Mouse (Mus musculus): Measurements from ENCODE around the gene Gpr18. TPM values are rescaled to one million over a fixed set of nuclear protein-coding genes. Genes with fewer than 3 reads are reported as not detected.

Gene Gpr18
- total and polyA plus RNA-seq, 3 experiments: 33.5 to 46.2 (median 37.0) TPM

GRCm38 (mm10) chr14:121960997-121961396 lies 45.4 kb upstream of the Gpr18 start:
- Histone ChIP-seq H3K4me2 (ENCODE audit: insufficient read depth, low read depth, poor library complexity, severe bottlenecking) (peak overlapping the region; percentile 51; the same call in 1 of the 2 replicates), H3K4me1 (ENCODE audit: control insufficient read depth in 1 of 2, insufficient read depth in 2 of 2) (peaks cover 38 to 82% of the 10 kb centered on the region in 2 experiments), H3K36me3 (replicated peaks in 1 of 2; ENCODE audit: control insufficient read depth in 1 of 2, insufficient read depth in 1 of 2, low read length in 1 of 2) (peaks cover 0 to 23% of the 10 kb centered on the region in 2 experiments), H3K9me3 (replicated peaks; ENCODE audit: low read length) (no peaks in the 10 kb centered on the region), H3K9ac (ENCODE audit: insufficient read depth, low read depth) (no peak overlapping the region), H3K4me3 (replicated peaks in 1 of 3; ENCODE audit: low read depth in 2 of 3, low read length in 2 of 3, poor library complexity in 1 of 3) (peak overlapping the region in 1 of 3 experiments; percentile 8), H3K27ac (ENCODE audit: insufficient read depth, low read depth) (peak overlapping the region; percentile 13; the same call in 1 of the 2 replicates), H3K79me2 (replicated peaks; ENCODE audit: control insufficient read depth, extremely low read depth, insufficient read depth, poor library complexity, severe bottlenecking) (peaks cover 3% of the 10 kb centered on the region; the same call in 1 of the 2 replicates), H3K27me3 (replicated peaks) (no peaks in the 10 kb centered on the region)
- TF ChIP-seq KAT2A (IDR thresholded peaks at IDR 0.05; ENCODE audit: insufficient replicate concordance, low read length) (no peak), PAX5 (IDR thresholded peaks at IDR 0.05; ENCODE audit: low read length) (no peak), SMC3 (IDR thresholded peaks at IDR 0.05; ENCODE audit: low read depth, low read length) (no peak), ZC3H11A (IDR thresholded peaks at IDR 0.05; ENCODE audit: low read depth, low read length) (no peak), MAX (IDR thresholded peaks at IDR 0.05; ENCODE audit: low read length) (no peak), MXI1 (IDR thresholded peaks at IDR 0.05; ENCODE audit: low read depth, low read length) (no peak), JUND (conservative IDR thresholded peaks at IDR 0.05; ENCODE audit: low read depth, low read length) (no peak)
- DNase-seq (ENCODE audit: extremely low read depth): no peak
- in situ Hi-C loops (cut with MboI; ENCODE audit: low pct_ligation_motif_present, low pct_unique_long_range_greater_than_20kb, low sequenced_read_pairs): no loop called here
- dilution Hi-C loops (cut with MboI; ENCODE audit: extremely low pct_ligation_motif_present, extremely low pct_unique_long_range_greater_than_20kb, low sequenced_read_pairs): no loop called here

- Histone ChIP-seq H3K27me3 (replicated peaks) (no peaks in the 10 kb centered on the region), H3K36me3 (replicated peaks in 1 of 2; ENCODE audit: control insufficient read depth in 1 of 2, insufficient read depth in 1 of 2, low read length in 1 of 2) (peaks cover 0 to 27% of the 10 kb centered on the region in 2 experiments), H3K4me3 (replicated peaks in 1 of 3; ENCODE audit: low read depth in 2 of 3, low read length in 2 of 3, poor library complexity in 1 of 3) (no peak overlapping the region), H3K27ac (ENCODE audit: insufficient read depth, low read depth) (0 out of 2 replicates have a peak overlapping the region, but pooled peaks have one; percentile 40), H3K4me2 (ENCODE audit: insufficient read depth, low read depth, poor library complexity, severe bottlenecking) (no peak overlapping the region), H3K9ac (ENCODE audit: insufficient read depth, low read depth) (no peak overlapping the region), H3K9me3 (replicated peaks; ENCODE audit: low read length) (no peaks in the 10 kb centered on the region), H3K79me2 (replicated peaks; ENCODE audit: control insufficient read depth, extremely low read depth, insufficient read depth, poor library complexity, severe bottlenecking) (peaks cover 3% of the 10 kb centered on the region; the same call in 1 of the 2 replicates), H3K4me1 (ENCODE audit: control insufficient read depth in 1 of 2, insufficient read depth in 2 of 2) (peaks cover 35 to 83% of the 10 kb centered on the region in 2 experiments)
- TF ChIP-seq USF2 (conservative IDR thresholded peaks at IDR 0.05; ENCODE audit: low read depth, low read length) (no peak), TBP (conservative IDR thresholded peaks at IDR 0.05; ENCODE audit: low read depth, low read length) (no peak), SMC3 (IDR thresholded peaks at IDR 0.05; ENCODE audit: low read depth, low read length) (no peak), PAX5 (IDR thresholded peaks at IDR 0.05; ENCODE audit: low read length) (no peak), POLR2AphosphoS2 (IDR thresholded peaks at IDR 0.05; ENCODE audit: low read depth, low read length) (no peak), MAZ (IDR thresholded peaks at IDR 0.05; ENCODE audit: low read depth, low read length) (no peak)
- dilution Hi-C loops (cut with MboI; ENCODE audit: extremely low pct_ligation_motif_present, extremely low pct_unique_long_range_greater_than_20kb, low sequenced_read_pairs) (no loop called here), in situ Hi-C loops (cut with MboI; ENCODE audit: low pct_ligation_motif_present, low pct_unique_long_range_greater_than_20kb, low sequenced_read_pairs) (no loop called here)
- no peak for DNase-seq (ENCODE audit: extremely low read depth)
Observed at GRCm38 (mm10) chr14:121960531-121960930, 45.0 kb upstream of the Gpr18 start.

GRCm38 (mm10) chr14:121960031-121960430 lies 44.5 kb upstream of the Gpr18 start:
- H3K79me2 ChIP-seq (replicated peaks; ENCODE audit: control insufficient read depth, extremely low read depth, insufficient read depth, poor library complexity, severe bottlenecking): peaks cover 3% of the 10 kb centered on the region; the same call in 1 of the 2 replicates
- peaks cover 33 to 85% of the 10 kb centered on the region in 2 experiments for H3K4me1 ChIP-seq (ENCODE audit: control insufficient read depth in 1 of 2, insufficient read depth in 2 of 2)
- no peak overlapping the region for H3K9ac ChIP-seq (ENCODE audit: insufficient read depth, low read depth)
- H3K4me3 ChIP-seq (replicated peaks in 1 of 3; ENCODE audit: low read depth in 2 of 3, low read length in 2 of 3, poor library complexity in 1 of 3): no peak overlapping the region
- dilution Hi-C loops (cut with MboI; ENCODE audit: extremely low pct_ligation_motif_present, extremely low pct_unique_long_range_greater_than_20kb, low sequenced_read_pairs) (no loop called here), in situ Hi-C loops (cut with MboI; ENCODE audit: low pct_ligation_motif_present, low pct_unique_long_range_greater_than_20kb, low sequenced_read_pairs) (no loop called here)
- no peak for TF ChIP-seq SIN3A (IDR thresholded peaks at IDR 0.05; ENCODE audit: low read length)
- no peak for TF ChIP-seq RCOR1 (conservative IDR thresholded peaks at IDR 0.05; ENCODE audit: low read depth, low read length)
- no peak for TF ChIP-seq ZMIZ1 (IDR thresholded peaks at IDR 0.05; ENCODE audit: low read depth, low read length)
- no peak for TF ChIP-seq CHD1 (IDR thresholded peaks at IDR 0.05; ENCODE audit: low read depth, low read length)
- no peak for TF ChIP-seq HCFC1 (IDR thresholded peaks at IDR 0.05; ENCODE audit: low read depth, low read length)
- no peak for TF ChIP-seq ZNF384 (IDR thresholded peaks at IDR 0.05; ENCODE audit: low read depth, low read length)
- no peak for TF ChIP-seq ZC3H11A (IDR thresholded peaks at IDR 0.05; ENCODE audit: low read depth, low read length)
- TF ChIP-seq GABPA (IDR thresholded peaks at IDR 0.05; ENCODE audit: insufficient replicate concordance, low read depth, low read length): no peak
- no peak for TF ChIP-seq EP300 (IDR thresholded peaks at IDR 0.05; ENCODE audit: low read length)
- TF ChIP-seq MYC (IDR thresholded peaks at IDR 0.05; ENCODE audit: low read depth, low read length): no peak
- TF ChIP-seq TCF12 (IDR thresholded peaks at IDR 0.05; ENCODE audit: low read depth, low read length): no peak
- TF ChIP-seq MAZ (IDR thresholded peaks at IDR 0.05; ENCODE audit: low read depth, low read length): no peak
- no peak for TF ChIP-seq SMC3 (IDR thresholded peaks at IDR 0.05; ENCODE audit: low read depth, low read length)
- TF ChIP-seq MAFK (IDR thresholded peaks at IDR 0.05; ENCODE audit: insufficient replicate concordance, low read length): no peak
- no peak for TF ChIP-seq MXI1 (IDR thresholded peaks at IDR 0.05; ENCODE audit: low read depth, low read length)
- no peak for TF ChIP-seq USF2 (conservative IDR thresholded peaks at IDR 0.05; ENCODE audit: low read depth, low read length)
- TF ChIP-seq BHLHE40 (IDR thresholded peaks at IDR 0.05; ENCODE audit: low read depth, low read length): no peak
- TF ChIP-seq JUN (IDR thresholded peaks at IDR 0.05; ENCODE audit: insufficient read depth, low read depth, low read length): no peak
- DNase-seq (ENCODE audit: extremely low read depth): no peak
- H3K9me3 ChIP-seq (replicated peaks; ENCODE audit: low read length): no peaks in the 10 kb centered on the region
- no peak overlapping the region for H3K27ac ChIP-seq (ENCODE audit: insufficient read depth, low read depth)
- peaks cover 0 to 29% of the 10 kb centered on the region in 2 experiments for H3K36me3 ChIP-seq (replicated peaks in 1 of 2; ENCODE audit: control insufficient read depth in 1 of 2, insufficient read depth in 1 of 2, low read length in 1 of 2)
- no peak overlapping the region for H3K4me2 ChIP-seq (ENCODE audit: insufficient read depth, low read depth, poor library complexity, severe bottlenecking)
- no peaks in the 10 kb centered on the region for H3K27me3 ChIP-seq (replicated peaks)
